Mouse (Mus musculus) lung, embryonic 16.5 days (tissue): ENCODE results near the gene Cog5. TPM values are rescaled to one million over a fixed set of nuclear protein-coding genes. Genes with fewer than 3 reads are reported as not detected.
"Not testable (repeated sequence)": the region's sequence is repeated elsewhere in the genome, so short reads cannot be mapped to it uniquely, and the experiment has no call there.

Experiments
- ATAC-seq: fragments of 200-750 bp; cut with Nextera tagmentation; 2 replicates; pipeline ENCODE4 v1.8.0; 2017; ENCODE audit warnings: low read depth, mild to moderate bottlenecking, moderate library complexity
- H3K27ac ChIP-seq: fragments of 300-500 bp; sonication (generic); 2 replicates; pipeline ENCODE4 v1.5.1; 2014; ENCODE audit warnings: mild to moderate bottlenecking, control low read depth, low read length
- H3K27me3 ChIP-seq: fragments of 300-500 bp; sonication (generic); 2 replicates; pipeline ENCODE4 v1.6.1; 2014; ENCODE audit warnings: low read depth, low read length, mixed read lengths; ENCODE audit not compliant: control insufficient read depth, insufficient read depth
- H3K36me3 ChIP-seq: fragments of 300-500 bp; sonication (generic); 2 replicates; pipeline ENCODE4 v1.6.1; 2014; ENCODE audit warnings: low read length; ENCODE audit not compliant: control insufficient read depth, insufficient read depth
- H3K4me1 ChIP-seq: fragments of 300-500 bp; sonication (generic); replicated peaks from 2 replicates; pipeline ENCODE4 v1.6.1; 2014; ENCODE audit warnings: low read length, mixed read lengths; ENCODE audit not compliant: control insufficient read depth, insufficient read depth
- H3K4me2 ChIP-seq: fragments of 300-500 bp; sonication (generic); 2 replicates; pipeline ENCODE4 v1.6.1; 2014; ENCODE audit warnings: low read depth, low read length, control low read depth
- H3K4me3 ChIP-seq: fragments of 300-500 bp; sonication (generic); 2 replicates; pipeline ENCODE4 v1.5.1; 2014; ENCODE audit warnings: mild to moderate bottlenecking, low read length, control low read depth
- H3K9ac ChIP-seq: fragments of 300-500 bp; sonication (generic); 2 replicates; pipeline ENCODE4 v1.6.1; 2014; ENCODE audit warnings: low read length, control low read depth
- H3K9me3 ChIP-seq: fragments of 300-500 bp; sonication (generic); 2 replicates; pipeline ENCODE4 v1.6.1; 2016; ENCODE audit warnings: low read length; ENCODE audit not compliant: control insufficient read depth
- whole genome bisulfite sequencing: fragments of 180-500 bp; shearing (Covaris S2); extraction: QIAGEN DNeasy Blood & Tissue Kit; methylation state at CpG from one replicate; pipeline ENCODE4 v1.1.7; 2014; 5-methylcytosine and 5-hydroxymethylcytosine counted together
- polyA plus RNA-seq: library from polyadenylated mRNA; unstranded; fragments of >200 nt; fragmentation: Nextera tagmentation; extraction: Ambion mirVana; gene quantifications from 2 replicates; pipeline ENCODE4 v1.2.1, GENCODE M21; 2015

Gene Cog5
- 27.6 and 27.8 TPM in 2 replicates for polyA plus RNA-seq

- Histone ChIP-seq H3K27ac (peak within 1 kb of the TSS; percentile 90), H3K4me3 (peak within 1 kb of the TSS; percentile 95), H3K27me3 (no peaks in the 10 kb centered on the region), H3K4me2 (peak within 1 kb of the TSS; percentile 70), H3K36me3 (no peaks in the 10 kb centered on the region; the same call in 1 of the 2 replicates), H3K9ac (peak within 1 kb of the TSS; percentile 88), H3K4me1 (peaks cover 7% of the 10 kb centered on the region), H3K9me3 (no peaks in the 10 kb centered on the region)
- WGBS: under 1% methylated on average over 47 of the region's 47 CpGs
- peak; percentile 97 for ATAC-seq
These were observed at the start of gene Cog5, which contains the start of gene Dus4l for GRCm38 (mm10) chr12:31654197-31654964. TSS of gene Cog5 (plus strand) at chr12:31654869. TSS of gene Dus4l (minus strand) at chr12:31654826.

- WGBS: 63% methylated on average over 3 of the region's 3 CpGs
- no peak overlapping the region for H3K4me2 ChIP-seq
- H3K36me3 ChIP-seq: no peaks in the 10 kb centered on the region
- no peak overlapping the region for H3K4me3 ChIP-seq
- no peaks in the 10 kb centered on the region for H3K4me1 ChIP-seq
- H3K27ac ChIP-seq: no peak overlapping the region
- no peaks in the 10 kb centered on the region for H3K27me3 ChIP-seq
- no peaks in the 10 kb centered on the region for H3K9me3 ChIP-seq
- no peak overlapping the region for H3K9ac ChIP-seq
- ATAC-seq: no peak
These were observed 49.8 kb upstream of the Cog5 start for GRCm38 (mm10) chr12:31604894-31605293.

GRCm38 (mm10) chr12:31608138-31608537 is 46.5 kb upstream of the Cog5 start:
- no peaks in the 10 kb centered on the region for H3K4me1 ChIP-seq
- H3K9ac ChIP-seq: no peak overlapping the region
- WGBS: 49% methylated on average over 3 of the region's 3 CpGs
- ATAC-seq: no peak
- H3K4me3 ChIP-seq: no peak overlapping the region
- no peaks in the 10 kb centered on the region for H3K27me3 ChIP-seq
- no peak overlapping the region for H3K4me2 ChIP-seq
- no peaks in the 10 kb centered on the region for H3K36me3 ChIP-seq
- H3K9me3 ChIP-seq: no peaks in the 10 kb centered on the region
- no peak overlapping the region for H3K27ac ChIP-seq

GRCm38 (mm10) chr12:31613353-31613752 is 41.3 kb upstream of the Cog5 start:
- WGBS: 47% methylated on average over 4 of the region's 4 CpGs
- H3K27ac ChIP-seq: no peak overlapping the region
- no peaks in the 10 kb centered on the region for H3K27me3 ChIP-seq

GRCm38 (mm10) chr12:31620106-31620505 is 34.6 kb upstream of the Cog5 start:
- H3K27ac ChIP-seq: no peak overlapping the region
- ATAC-seq: no peak

More at GRCm38 (mm10) chr12:31613353-31613752, 41.3 kb upstream of the Cog5 start:
- no peak overlapping the region for H3K9ac ChIP-seq
- no peak overlapping the region for H3K4me2 ChIP-seq
- no peak overlapping the region for H3K4me3 ChIP-seq
- ATAC-seq: 0 out of 2 replicates have a peak, but pooled peaks have one; percentile 45
- H3K4me1 ChIP-seq: no peaks in the 10 kb centered on the region
- peaks cover 9% of the 10 kb centered on the region for H3K36me3 ChIP-seq
- 0 out of 2 replicates have a peak, but pooled peaks cover 2% of the 10 kb centered on the region for H3K9me3 ChIP-seq

GRCm38 (mm10) chr12:31625016-31625415 is 29.7 kb upstream of the Cog5 start:
- no peaks in the 10 kb centered on the region for H3K4me1 ChIP-seq
- no peak overlapping the region for H3K4me3 ChIP-seq
- H3K27me3 ChIP-seq: no peaks in the 10 kb centered on the region
- no peak overlapping the region for H3K4me2 ChIP-seq
- no peak overlapping the region for H3K27ac ChIP-seq
- 87% methylated on average over 1 of the region's 1 CpGs for WGBS
- no peaks in the 10 kb centered on the region for H3K36me3 ChIP-seq
- no peak for ATAC-seq
- no peaks in the 10 kb centered on the region for H3K9me3 ChIP-seq
- no peak overlapping the region for H3K9ac ChIP-seq

More at GRCm38 (mm10) chr12:31620106-31620505, 34.6 kb upstream of the Cog5 start:
- Histone ChIP-seq H3K9ac (no peak overlapping the region), H3K4me2 (no peak overlapping the region), H3K36me3 (peaks cover 7% of the 10 kb centered on the region), H3K27me3 (no peaks in the 10 kb centered on the region), H3K4me3 (no peak overlapping the region), H3K4me1 (no peaks in the 10 kb centered on the region), H3K9me3 (0 out of 2 replicates have a peak, but pooled peaks cover 2% of the 10 kb centered on the region)
- WGBS: 69% methylated on average over 8 of the region's 8 CpGs

- H3K27me3 ChIP-seq, H3K36me3 ChIP-seq, ATAC-seq, H3K9me3 ChIP-seq, H3K4me1 ChIP-seq, H3K4me3 ChIP-seq, H3K4me2 ChIP-seq, H3K27ac ChIP-seq, H3K9ac ChIP-seq: not testable (repeated sequence)
- 85% methylated on average over 9 of the region's 9 CpGs for WGBS
These were observed 26.3 kb upstream of the Cog5 start for GRCm38 (mm10) chr12:31628396-31628795.

- ATAC-seq: peak; percentile 29; the same call in 1 of the 2 replicates
- peak overlapping the region; percentile 66 for H3K4me3 ChIP-seq
- no peaks in the 10 kb centered on the region for H3K27me3 ChIP-seq
- peaks cover 6% of the 10 kb centered on the region; the same call in 1 of the 2 replicates for H3K4me1 ChIP-seq
- peak overlapping the region; percentile 50; the same call in 1 of the 2 replicates for H3K27ac ChIP-seq
- H3K4me2 ChIP-seq: peak overlapping the region; percentile 85
- H3K36me3 ChIP-seq: no peaks in the 10 kb centered on the region
- H3K9ac ChIP-seq: peak overlapping the region; percentile 87
- no peaks in the 10 kb centered on the region for H3K9me3 ChIP-seq
- WGBS: 6% methylated on average over 13 of the region's 13 CpGs
These were observed 20.7 kb upstream of the Cog5 start for GRCm38 (mm10) chr12:31633970-31634342.

- Histone ChIP-seq H3K4me3 (peak within 1 kb of the TSS; percentile 66), H3K27ac (peak within 1 kb of the TSS; percentile 50), H3K36me3 (no peaks in the 10 kb centered on the region), H3K9me3 (no peaks in the 10 kb centered on the region), H3K27me3 (no peaks in the 10 kb centered on the region), H3K4me1 (peaks cover 6% of the 10 kb centered on the region; the same call in 1 of the 2 replicates), H3K4me2 (peak within 1 kb of the TSS; percentile 85), H3K9ac (peak within 1 kb of the TSS; percentile 87)
- 3% methylated on average over 43 of the region's 73 CpGs for WGBS
- peak; percentile 93 for ATAC-seq
These were observed 20.1 kb upstream of the Cog5 start, which contains the start of gene Bcap29 for GRCm38 (mm10) chr12:31634343-31635239. TSS of gene Bcap29 (minus strand) at chr12:31634658.
